Comparison of ENCODE assay signal across 16 mouse cellular contexts in genomic region chr11:34438429-34438828, GRCm38 (mm10).
"Had no signal": no experiment of that assay in that cellular context is flagged by ENCODE, and none has a peak within 500 bp of the region (broad histone marks: within the 10 kb centered on the region; RNA-seq: fewer than 3 reads in every experiment).

No protein-coding gene starts in this region.

- H3K9me3 ChIP-seq: neural tube, embryonic 12.5 days; neural tube, embryonic 13.5 days; neural tube, embryonic 15.5 days; stomach, embryonic 15.5 days had no signal

- H3K27me3 ChIP-seq: neural tube, embryonic 12.5 days; neural tube, embryonic 13.5 days; neural tube, embryonic 15.5 days; stomach, embryonic 15.5 days had no signal

- H3K9ac ChIP-seq: neural tube, embryonic 12.5 days; neural tube, embryonic 13.5 days; neural tube, embryonic 15.5 days; stomach, embryonic 15.5 days had no signal

- H3K36me3 ChIP-seq: neural tube, embryonic 12.5 days; neural tube, embryonic 13.5 days; neural tube, embryonic 15.5 days; stomach, embryonic 15.5 days had no signal

- H3K4me3 ChIP-seq: neural tube, embryonic 12.5 days; neural tube, embryonic 13.5 days; neural tube, embryonic 15.5 days; stomach, embryonic 15.5 days had no signal

- H3K4me1 ChIP-seq: neural tube, embryonic 12.5 days; neural tube, embryonic 13.5 days; neural tube, embryonic 15.5 days; stomach, embryonic 15.5 days had no signal

- H3K27ac ChIP-seq: neural tube, embryonic 12.5 days; neural tube, embryonic 13.5 days; neural tube, embryonic 15.5 days; stomach, embryonic 15.5 days; stomach, postnatal 0 days had no signal

- DNase-seq: retina, postnatal 1 day; right cerebral cortex, adult 18-20 months; right cerebral cortex, postnatal 14 days; right cerebral cortex, postnatal 25 days; right cerebral cortex, postnatal 4 days; spleen, adult 18-20 months; thymus, adult 18-20 months; thymus, adult 2 months; thymus, postnatal 14 days; thymus, postnatal 36 days; thymus, postnatal 4 days had no signal

- H3K4me2 ChIP-seq: neural tube, embryonic 12.5 days; neural tube, embryonic 13.5 days; neural tube, embryonic 15.5 days; stomach, embryonic 15.5 days had no signal
